Mouse (Mus musculus) brown adipose tissue, adult 24 weeks (tissue): ENCODE measurements around the gene Exd1. TPM values are rescaled to one million over a fixed set of nuclear protein-coding genes. Genes with fewer than 3 reads are reported as not detected.
A peak's percentile ranks its signal among the peaks of the same experiment; 100 is the strongest.

Experiments used
- H3K27ac ChIP-seq: fragments of 200-500 bp; replicated peaks from 2 replicates; pipeline ENCODE4 v1.5.1; 2012; ENCODE audit warnings: low read depth, mild to moderate bottlenecking, low read length
- H3K4me1 ChIP-seq: fragments of 200-500 bp; 2 replicates; pipeline ENCODE4 v1.6.1; 2012; ENCODE audit warnings: low read length, mixed read lengths; ENCODE audit not compliant: control insufficient read depth, insufficient read depth, insufficient read length
- H3K4me3 ChIP-seq: fragments of 200-500 bp; 2 replicates; pipeline ENCODE4 v1.5.1; 2012; ENCODE audit warnings: low read depth, mild to moderate bottlenecking, low read length, moderate library complexity; ENCODE audit not compliant: insufficient read depth
- polyA plus RNA-seq: library from polyadenylated mRNA; stranded (reverse); fragments of >200 nt; gene quantifications from 2 replicates; pipeline ENCODE4 v1.2.4, GENCODE M21; 2012; ENCODE audit not compliant: missing spikeins, insufficient read depth, insufficient read length

Gene Exd1
- polyA plus RNA-seq = 2.9 and 3.0 TPM in 2 replicates

- Histone ChIP-seq H3K4me3 (peak within 1 kb of the TSS; percentile 85), H3K4me1 (0 out of 2 replicates have a peak, but pooled peaks cover 2% of the 10 kb centered on the region), H3K27ac (peak within 1 kb of the TSS; percentile 78)
Measured at GRCm38 (mm10) chr2:119547522-119548370, at the start of gene Exd1, which contains the start of gene Chp1. Exd1 (minus strand) TSS chr2:119547627. Chp1 (plus strand) TSS chr2:119547697.

GRCm38 (mm10) chr2:119596781-119597330 is 49.4 kb upstream of the Exd1 start:
- Histone ChIP-seq H3K4me1 (peaks cover 9% of the 10 kb centered on the region), H3K4me3 (no peak overlapping the region), H3K27ac (no peak overlapping the region)

- Histone ChIP-seq H3K27ac (peak overlapping the region; percentile 99), H3K4me3 (peak overlapping the region; percentile 97), H3K4me1 (peaks cover 4% of the 10 kb centered on the region)
Measured at GRCm38 (mm10) chr2:119595308-119595707, 47.9 kb upstream of the Exd1 start.

GRCm38 (mm10) chr2:119594113-119594981 is 46.9 kb upstream of the Exd1 start:
- Histone ChIP-seq H3K4me3 (peak overlapping the region; percentile 97), H3K4me1 (peaks cover 4% of the 10 kb centered on the region), H3K27ac (peak overlapping the region; percentile 99)

GRCm38 (mm10) chr2:119593765-119594112 is 46.3 kb upstream of the Exd1 start:
- H3K4me1 ChIP-seq = peaks cover 4% of the 10 kb centered on the region
- H3K4me3 ChIP-seq = peak overlapping the region; percentile 33; the same call in 1 of the 2 replicates
- peak overlapping the region; percentile 89 for H3K27ac ChIP-seq

- H3K27ac ChIP-seq = no peak overlapping the region
Measured at GRCm38 (mm10) chr2:119591247-119591646, 43.8 kb upstream of the Exd1 start.

GRCm38 (mm10) chr2:119587383-119587782 is 40.0 kb upstream of the Exd1 start:
- H3K4me3 ChIP-seq = no peak overlapping the region
- no peak overlapping the region for H3K27ac ChIP-seq
- no peaks in the 10 kb centered on the region for H3K4me1 ChIP-seq

More at GRCm38 (mm10) chr2:119591247-119591646, 43.8 kb upstream of the Exd1 start:
- Histone ChIP-seq H3K4me3 (no peak overlapping the region), H3K4me1 (peaks cover 2% of the 10 kb centered on the region; the same call in 1 of the 2 replicates)

GRCm38 (mm10) chr2:119584282-119584681 is 36.9 kb upstream of the Exd1 start:
- no peaks in the 10 kb centered on the region for H3K4me1 ChIP-seq
- no peak overlapping the region for H3K27ac ChIP-seq
- H3K4me3 ChIP-seq = no peak overlapping the region

GRCm38 (mm10) chr2:119583439-119583838 is 36.0 kb upstream of the Exd1 start:
- Histone ChIP-seq H3K4me1 (no peaks in the 10 kb centered on the region), H3K27ac (no peak overlapping the region), H3K4me3 (no peak overlapping the region)

- no peak overlapping the region for H3K27ac ChIP-seq
- H3K4me3 ChIP-seq = no peak overlapping the region
- H3K4me1 ChIP-seq = no peaks in the 10 kb centered on the region
Measured at GRCm38 (mm10) chr2:119581571-119581970, 34.1 kb upstream of the Exd1 start.

- Histone ChIP-seq H3K4me3 (no peak overlapping the region), H3K4me1 (no peaks in the 10 kb centered on the region), H3K27ac (peak overlapping the region; percentile 81)
Measured at GRCm38 (mm10) chr2:119572471-119572870, 25.0 kb upstream of the Exd1 start.

- Histone ChIP-seq H3K4me1 (no peaks in the 10 kb centered on the region), H3K27ac (no peak overlapping the region), H3K4me3 (no peak overlapping the region)
Measured at GRCm38 (mm10) chr2:119566182-119566855, 18.9 kb upstream of the Exd1 start.

GRCm38 (mm10) chr2:119565284-119565683 is 17.9 kb upstream of the Exd1 start:
- H3K4me1 ChIP-seq = no peaks in the 10 kb centered on the region
- no peak overlapping the region for H3K27ac ChIP-seq

GRCm38 (mm10) chr2:119561794-119562193 is 14.4 kb upstream of the Exd1 start:
- Histone ChIP-seq H3K27ac (no peak overlapping the region), H3K4me1 (peaks cover 5% of the 10 kb centered on the region), H3K4me3 (no peak overlapping the region)

More at GRCm38 (mm10) chr2:119565284-119565683, 17.9 kb upstream of the Exd1 start:
- no peak overlapping the region for H3K4me3 ChIP-seq
